Mouse (Mus musculus) frontal cortex, adult 2 months (tissue): Measurements from ENCODE around the gene Myo16. TPM values are rescaled to one million over a fixed set of nuclear protein-coding genes. Genes with fewer than 3 reads are reported as not detected.
A peak's percentile ranks its signal among the peaks of the same experiment; 100 is the strongest.

Experiments
- DNase-seq, 2 experiments: peaks; one replicate each; pipeline ENCODE4 v3.0.0; 2022; ENCODE audit warnings: low spot score in 1 of 2; ENCODE audit errors: extremely low spot score in 1 of 2
- polyA plus RNA-seq: library from polyadenylated mRNA; depleted of rRNA; stranded (reverse); fragments of >200 nt; gene quantifications from 2 replicates; pipeline ENCODE4 v1.2.3, GENCODE M21; 2012

The Myo16 gene
- polyA plus RNA-seq, 1 experiment: 36.7 TPM

DNA sequence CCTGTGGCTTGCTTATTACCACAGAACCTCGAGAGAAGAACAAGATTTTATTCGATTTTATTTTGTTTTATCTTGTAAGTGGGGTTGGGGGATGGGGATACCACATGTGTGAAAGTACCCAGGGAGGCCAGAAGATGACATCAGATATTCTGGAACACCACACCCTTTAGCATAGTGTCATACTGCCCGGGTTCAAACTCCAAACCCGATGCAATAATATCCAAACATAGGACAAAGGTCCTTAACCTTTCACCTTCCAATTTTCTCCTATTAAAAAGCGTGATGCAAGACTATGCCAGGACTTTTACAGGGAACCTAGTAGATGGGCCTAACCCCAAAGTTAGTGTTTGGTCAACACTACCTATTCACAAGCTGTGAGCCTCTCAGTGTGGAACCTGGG is 443.9 kb downstream of the Myo16 start:
- no peak for DNase-seq

- DNase-seq: no peak
These were observed 445.2 kb downstream of the Myo16 start for GRCm38 (mm10) chr8:10598889-10599288.

- DNase-seq: no peak
These were observed 452.5 kb downstream of the Myo16 start for GRCm38 (mm10) chr8:10606028-10606815.

DNA sequence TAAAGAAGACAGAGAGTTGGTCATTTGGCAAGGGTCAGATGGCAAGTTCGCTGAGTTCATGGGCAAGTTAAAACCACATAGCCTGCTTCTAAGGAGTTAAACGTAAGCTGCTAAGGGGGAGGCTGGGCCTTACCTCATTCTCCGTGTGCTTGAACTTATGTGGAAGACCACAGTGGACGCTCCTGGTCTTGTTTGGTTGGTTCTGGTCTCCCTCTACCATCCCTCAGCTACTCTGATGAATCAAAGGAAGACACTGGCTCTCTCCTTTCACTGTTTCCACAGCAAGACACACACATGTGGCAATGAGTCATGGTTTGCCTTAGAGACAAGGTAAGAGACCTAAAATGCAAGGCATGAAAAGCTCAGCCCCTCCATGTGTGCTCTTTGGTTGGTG is 453.1 kb downstream of the Myo16 start:
- no peak for DNase-seq

DNA sequence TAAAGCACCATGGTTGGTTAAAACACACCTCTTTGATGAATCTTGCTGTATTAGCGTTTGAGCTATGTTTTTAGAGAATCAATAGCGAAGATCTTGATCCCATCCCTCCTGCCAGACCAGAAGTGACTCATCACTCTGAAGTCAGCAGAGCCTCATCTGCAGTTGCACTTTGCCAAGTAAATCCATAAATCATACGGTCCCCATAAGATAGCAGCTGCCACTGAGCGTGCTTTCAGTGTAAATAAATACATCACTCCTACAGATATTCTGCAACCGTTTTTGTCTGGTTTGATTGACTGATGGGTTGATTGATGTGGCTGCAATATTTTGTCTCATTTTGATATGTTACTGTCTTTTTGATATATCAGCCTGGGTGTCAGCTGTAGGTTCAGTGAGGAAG is 457.9 kb downstream of the Myo16 start:
- DNase-seq: no peak

- no peak for DNase-seq
These were observed 459.7 kb downstream of the Myo16 start for GRCm38 (mm10) chr8:10613371-10613770.

DNA sequence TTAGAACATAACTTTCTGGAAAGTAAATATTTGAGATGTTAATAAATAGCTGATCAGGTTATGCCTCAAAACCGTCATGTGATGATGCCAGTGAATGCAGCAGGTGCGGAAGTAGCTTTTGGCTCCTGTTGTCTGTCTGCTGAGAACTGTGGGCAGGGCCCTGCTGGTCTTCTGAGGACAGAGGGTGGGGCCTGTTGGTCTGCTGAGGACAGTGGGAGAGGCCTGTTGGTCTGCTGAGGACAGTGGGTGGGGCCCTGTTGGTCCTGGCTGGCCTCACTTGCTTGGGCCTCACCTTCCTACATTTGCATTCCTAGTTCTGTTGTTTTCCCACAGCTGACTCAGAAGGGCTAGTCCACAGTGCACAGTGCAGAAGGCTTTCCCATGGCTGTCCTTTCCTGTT is 466.0 kb downstream of the Myo16 start:
- no peak for DNase-seq

DNA sequence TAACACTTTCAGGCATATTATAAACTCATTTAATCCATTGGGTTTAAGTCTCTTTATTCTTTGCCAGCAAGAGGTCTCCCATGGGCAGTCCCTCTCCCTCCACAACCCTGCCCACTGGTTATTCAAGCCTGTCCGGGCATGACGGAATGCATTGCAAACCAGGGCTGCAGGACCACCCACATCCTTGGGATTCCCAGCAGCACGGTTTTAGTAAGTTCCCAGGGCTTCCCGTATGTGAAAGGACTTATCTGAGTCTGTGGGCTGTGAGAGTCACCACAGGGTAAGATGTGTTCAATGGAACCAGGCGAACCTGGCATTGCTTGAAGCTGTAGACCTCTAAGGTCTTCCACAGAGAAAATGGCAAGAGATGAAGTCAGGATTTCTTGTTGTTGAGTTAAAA is 471.6 kb downstream of the Myo16 start:
- DNase-seq: no peak

DNA sequence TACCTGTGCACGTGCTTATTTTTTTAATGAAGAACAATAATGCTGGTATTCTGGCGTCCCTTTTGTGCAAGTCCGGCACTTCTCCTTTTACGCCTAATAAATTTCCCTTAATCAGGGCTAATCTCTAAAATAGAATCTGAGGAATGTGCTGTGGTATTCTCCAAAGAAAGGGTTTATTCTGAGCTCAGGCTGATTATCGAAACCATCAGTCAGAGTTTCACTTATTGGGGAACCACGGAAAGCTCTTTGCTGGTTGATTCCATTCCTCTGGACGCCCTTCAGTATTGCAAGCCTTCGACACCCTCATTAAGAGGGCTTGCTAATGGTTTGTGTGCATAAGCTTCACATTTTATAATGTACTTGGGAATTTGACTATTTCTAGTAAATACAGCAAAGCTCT is 475.0 kb downstream of the Myo16 start:
- DNase-seq: no peak

DNA sequence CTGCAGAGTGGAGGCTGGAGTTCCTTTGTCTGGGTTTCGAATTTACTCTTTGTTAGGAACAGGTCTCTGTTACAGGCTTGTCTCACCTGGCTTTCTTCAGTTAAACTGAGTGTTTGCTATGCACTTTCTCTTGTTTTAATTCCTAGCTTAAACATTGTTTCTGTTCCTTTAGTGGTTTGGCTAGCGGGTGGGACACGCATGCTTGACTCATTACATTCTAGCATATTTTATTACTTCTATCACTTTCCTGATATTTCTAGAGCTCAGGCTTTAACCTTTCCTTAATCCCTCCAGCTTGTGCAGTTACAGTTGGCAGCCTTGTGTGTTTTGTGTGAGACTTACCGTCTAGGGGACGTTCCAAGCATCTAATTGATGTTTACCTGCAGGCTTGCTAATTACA is 476.2 kb downstream of the Myo16 start:
- no peak for DNase-seq

DNA sequence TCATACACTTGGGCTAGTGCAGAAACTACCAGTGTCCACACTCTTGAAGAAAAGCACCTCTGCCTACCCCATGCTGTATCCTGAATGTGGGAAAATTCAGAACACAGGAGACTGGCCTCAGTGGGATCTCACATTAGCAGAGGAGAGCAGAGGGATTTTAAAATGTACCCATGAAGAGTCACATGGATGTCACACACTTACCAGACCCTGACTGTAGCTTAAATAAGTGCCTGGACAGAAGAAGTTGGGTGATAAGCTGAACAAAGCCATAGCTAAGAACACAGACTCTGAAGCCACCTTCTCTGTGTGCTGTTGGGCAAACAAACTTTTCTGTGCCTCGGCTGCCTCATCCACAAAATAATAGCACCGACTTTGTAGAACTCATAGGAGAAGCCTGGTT is 477.3 kb downstream of the Myo16 start:
- DNase-seq: no peak

DNA sequence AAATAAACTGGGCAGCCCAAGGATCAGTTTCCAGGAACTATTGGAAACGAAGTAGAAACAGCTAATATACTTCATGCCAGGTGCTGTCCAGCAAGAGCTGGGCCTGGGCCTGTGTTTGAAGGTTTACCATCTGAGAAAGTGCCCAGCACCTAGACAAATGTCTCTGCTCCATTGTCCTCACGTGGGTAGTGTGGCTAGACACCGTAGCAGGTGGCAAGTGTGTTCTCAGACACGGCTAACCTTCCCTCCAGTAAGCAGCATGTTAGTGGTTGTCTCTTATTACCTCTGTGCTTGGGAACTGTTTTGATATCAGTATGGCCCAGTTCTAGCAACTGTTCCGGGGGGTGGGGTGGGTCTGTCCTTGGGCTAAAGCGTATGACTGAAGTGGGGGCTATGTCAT is 478.9 kb downstream of the Myo16 start:
- no peak for DNase-seq

DNA sequence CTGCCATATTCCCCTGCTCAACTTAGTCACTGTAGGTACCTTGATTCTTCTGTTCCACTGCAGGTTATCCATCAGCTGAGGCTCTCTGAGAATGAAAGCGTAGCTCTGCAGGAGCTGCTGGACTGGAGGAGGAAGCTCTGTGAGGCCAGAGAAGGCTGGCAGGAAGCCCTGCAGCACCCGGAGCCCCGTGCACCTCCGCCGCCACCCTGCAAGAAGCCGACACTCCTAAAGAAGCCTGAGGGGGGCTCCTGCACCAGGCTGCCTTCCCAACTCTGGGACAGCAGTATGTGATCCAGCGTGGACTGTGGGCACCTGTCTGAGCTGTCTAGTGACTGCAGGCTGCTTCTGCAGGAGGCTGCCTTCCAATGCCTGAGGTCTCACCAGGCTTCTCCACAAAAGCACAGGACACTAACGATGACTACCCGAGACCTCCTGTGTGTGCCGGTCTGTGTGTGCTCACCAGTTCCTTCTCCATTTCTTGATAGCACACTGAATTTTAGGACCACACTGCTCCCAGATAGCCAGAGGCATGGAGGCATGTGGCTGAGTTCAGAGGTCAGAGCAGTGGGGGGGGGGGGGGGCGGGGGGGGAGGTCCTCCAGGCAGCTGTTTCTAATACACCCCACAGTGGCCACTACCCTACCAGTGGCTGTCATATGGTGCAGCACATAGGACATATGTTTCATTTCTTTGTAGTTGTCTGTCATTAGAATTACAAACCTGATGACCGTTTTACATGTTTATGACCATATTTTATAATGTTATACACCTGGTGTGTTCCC is 479.8 kb downstream of the Myo16 start:
- no peak for DNase-seq

- no peak for DNase-seq
These were observed 480.7 kb downstream of the Myo16 start for GRCm38 (mm10) chr8:10634421-10634820.

GRCm38 (mm10) chr8:10638871-10639270 is 485.2 kb downstream of the Myo16 start:
- no peak for DNase-seq

DNA sequence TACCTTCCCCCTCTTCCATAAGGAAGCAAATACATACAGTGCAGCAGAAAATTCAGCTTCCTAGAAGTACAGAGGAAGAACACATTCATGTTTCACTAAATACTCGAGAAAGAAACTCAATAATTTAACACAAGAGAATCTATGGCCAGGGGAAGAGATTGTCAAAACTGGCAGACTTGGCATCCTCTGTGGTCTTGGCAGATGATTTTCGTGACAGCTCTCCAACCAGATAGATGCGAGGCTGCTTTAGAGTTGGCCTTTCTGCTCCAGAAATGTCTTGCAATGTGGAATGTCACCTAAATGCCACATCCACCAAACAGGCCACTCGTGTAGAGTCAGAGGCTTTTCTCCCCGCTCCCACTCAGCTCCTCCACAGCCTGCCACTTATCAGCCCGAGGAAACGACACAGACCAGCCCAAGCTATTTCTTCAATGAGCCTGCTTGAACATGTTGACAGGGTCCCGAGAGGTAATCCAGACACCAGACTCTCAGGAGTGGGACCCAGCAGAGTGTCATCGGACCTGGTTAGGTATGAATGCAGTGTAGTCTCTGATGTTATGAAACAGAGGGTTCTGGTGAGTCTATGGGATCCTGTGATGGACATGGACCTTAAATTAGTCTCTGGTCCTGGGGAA is 486.6 kb downstream of the Myo16 start:
- no peak for DNase-seq

- no peak for DNase-seq
These were observed 487.1 kb downstream of the Myo16 start for GRCm38 (mm10) chr8:10640859-10641258.

DNA sequence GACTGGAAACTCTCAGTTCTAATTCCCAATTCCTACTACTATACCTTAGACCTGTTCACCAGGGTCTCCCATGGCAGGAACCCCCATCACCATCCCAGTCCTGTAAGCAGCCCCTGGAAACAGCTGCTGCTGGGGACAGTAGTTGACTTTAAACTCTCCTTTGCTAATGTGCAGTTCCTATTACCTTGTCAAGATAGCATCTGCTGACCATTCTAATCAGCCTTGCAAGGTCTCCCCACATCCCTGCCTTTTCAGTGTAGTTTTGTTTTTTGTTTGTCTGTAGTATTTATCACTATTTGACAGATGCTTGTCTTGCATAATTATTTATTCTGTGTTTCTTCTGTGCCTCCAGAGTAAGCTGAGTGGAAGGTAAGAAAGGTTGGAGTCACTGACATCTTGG is 487.6 kb downstream of the Myo16 start:
- no peak for DNase-seq

GRCm38 (mm10) chr8:10643244-10643643 is 489.5 kb downstream of the Myo16 start:
- DNase-seq: no peak

DNA sequence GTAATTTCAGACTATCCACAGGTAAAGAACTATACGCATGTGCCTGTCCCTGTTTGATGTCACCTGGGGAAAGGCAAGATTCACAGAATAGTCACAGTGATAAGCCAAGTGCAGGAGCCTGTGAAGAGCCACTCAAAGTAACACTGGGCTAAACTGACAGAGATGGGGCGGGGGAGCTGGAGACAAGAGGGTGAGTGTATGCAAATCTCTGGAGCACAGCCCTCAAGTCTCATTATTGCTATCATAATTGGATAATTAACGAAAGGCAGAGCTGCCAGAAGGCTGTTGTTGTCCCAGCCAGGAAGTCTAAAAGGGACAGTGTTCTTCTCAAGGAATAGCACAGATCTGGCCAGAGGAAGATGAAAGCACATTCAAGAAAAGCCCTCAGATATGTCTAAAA is 490.8 kb downstream of the Myo16 start:
- no peak for DNase-seq

GRCm38 (mm10) chr8:10645740-10646139 is 492.0 kb downstream of the Myo16 start:
- no peak for DNase-seq

- DNase-seq: peak in 1 of 2 experiments; percentile 23
These were observed 492.8 kb downstream of the Myo16 start for GRCm38 (mm10) chr8:10646485-10646884.
